Mouse (Mus musculus): Measurements from ENCODE around the gene Vps18. TPM values are rescaled to one million over a fixed set of nuclear protein-coding genes. Genes with fewer than 3 reads are reported as not detected.

Vps18 gene
- polyA plus RNA-seq, 1 experiment from 2014 or later = 23.8 TPM

DNA sequence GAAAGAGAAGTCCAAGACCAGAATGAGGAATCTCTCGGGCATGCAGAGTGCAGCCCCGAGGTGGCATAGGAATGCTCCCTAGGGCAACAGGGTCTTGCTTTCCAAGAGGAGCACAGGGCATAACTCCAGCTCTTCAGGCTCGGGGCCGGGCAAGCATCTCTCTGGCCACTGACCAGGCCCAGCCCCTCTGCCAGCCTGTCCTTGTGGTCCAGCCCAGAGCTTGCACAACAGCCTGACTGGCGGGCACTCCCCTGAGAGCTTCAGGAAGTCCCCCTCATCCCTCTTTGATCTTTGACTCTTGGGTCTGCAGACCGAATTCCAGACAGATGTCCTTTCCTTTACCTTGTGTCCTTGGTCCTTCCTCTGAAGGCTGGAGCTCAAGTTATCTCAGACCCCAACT, 14.3 kb downstream of the Vps18 start:
- ATAC-seq (ENCODE audit: insufficient number of reproducible peaks, insufficient read depth, low FRiP score, low TSS enrichment, low read depth) = no peak
- WGBS = 51% methylated on average over 6 of the region's 6 CpGs
- H3K27me3 ChIP-seq = no peaks in the 10 kb centered on the region
- H3K4me2 ChIP-seq = no peak overlapping the region
- H3K9me3 ChIP-seq = no peaks in the 10 kb centered on the region
- H3K4me1 ChIP-seq (replicated peaks) = peaks cover 34% of the 10 kb centered on the region
- peaks cover 22% of the 10 kb centered on the region for H3K36me3 ChIP-seq
- no peak overlapping the region for H3K9ac ChIP-seq (replicated peaks)
- no peak overlapping the region for H3K4me3 ChIP-seq (replicated peaks)
- no peak overlapping the region for H3K27ac ChIP-seq

DNA sequence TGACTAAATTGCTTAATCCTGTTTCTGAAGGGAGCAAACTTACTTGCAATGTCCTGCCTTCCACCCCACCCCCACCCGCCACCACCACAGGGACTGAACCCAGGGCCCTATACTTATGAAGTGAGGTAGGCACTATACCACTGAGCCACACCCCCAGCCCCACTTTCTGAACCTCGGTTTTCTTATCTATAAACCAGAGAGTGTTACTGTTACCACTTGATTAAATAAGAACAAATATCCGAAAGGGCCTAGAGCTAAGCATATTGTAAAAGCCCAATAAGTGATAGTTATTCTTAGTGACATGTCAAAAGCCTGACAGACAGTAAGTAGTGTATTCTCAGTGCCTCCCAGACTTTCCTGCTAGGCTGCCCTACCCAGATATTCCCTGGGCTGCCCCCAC, 15.9 kb downstream of the Vps18 start:
- Histone ChIP-seq H3K9me3 (no peaks in the 10 kb centered on the region), H3K27me3 (no peaks in the 10 kb centered on the region), H3K9ac (replicated peaks) (no peak overlapping the region), H3K36me3 (peaks cover 9% of the 10 kb centered on the region; the same call in 1 of the 2 replicates), H3K4me1 (replicated peaks) (peaks cover 34% of the 10 kb centered on the region), H3K4me3 (replicated peaks) (no peak overlapping the region), H3K27ac (0 out of 2 replicates have a peak overlapping the region, but pooled peaks have one; percentile 51), H3K4me2 (no peak overlapping the region)
- WGBS = 53% methylated on average over 3 of the region's 3 CpGs
- ATAC-seq (ENCODE audit: insufficient number of reproducible peaks, insufficient read depth, low FRiP score, low TSS enrichment, low read depth) = no peak

DNA sequence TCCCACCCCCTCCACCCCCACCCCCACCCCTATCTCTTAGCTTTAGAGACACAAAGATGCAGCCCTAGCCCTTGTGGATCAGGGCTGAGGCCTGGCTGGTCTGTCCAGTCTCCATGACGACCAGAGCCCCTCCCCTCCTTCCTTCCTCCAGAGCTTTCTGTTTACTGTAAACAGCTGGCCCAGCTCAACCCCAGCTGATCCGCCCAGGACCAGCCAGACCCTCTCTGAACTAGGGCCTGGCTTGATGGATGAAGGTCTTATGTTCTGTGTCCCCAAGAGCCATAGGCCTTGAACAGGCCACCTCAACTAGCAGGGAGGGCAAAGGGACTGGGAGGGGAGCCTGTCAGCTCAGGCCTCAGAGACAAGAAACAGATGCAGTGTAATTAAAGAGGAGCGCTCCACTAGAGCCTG, 16.3 kb downstream of the Vps18 start:
- peaks cover 5% of the 10 kb centered on the region; the same call in 1 of the 2 replicates for H3K36me3 ChIP-seq
- H3K27ac ChIP-seq = peak overlapping the region; percentile 51; the same call in 1 of the 2 replicates
- no peak overlapping the region for H3K4me2 ChIP-seq
- H3K9me3 ChIP-seq = no peaks in the 10 kb centered on the region
- no peak overlapping the region for H3K9ac ChIP-seq (replicated peaks)
- no peak overlapping the region for H3K4me3 ChIP-seq (replicated peaks)
- H3K4me1 ChIP-seq (replicated peaks) = peaks cover 33% of the 10 kb centered on the region
- ATAC-seq (ENCODE audit: insufficient number of reproducible peaks, insufficient read depth, low FRiP score, low TSS enrichment, low read depth) = peak; percentile 41; the same call in 1 of the 2 replicates
- H3K27me3 ChIP-seq = no peaks in the 10 kb centered on the region
- WGBS = 9% methylated on average over 3 of the region's 3 CpGs

DNA sequence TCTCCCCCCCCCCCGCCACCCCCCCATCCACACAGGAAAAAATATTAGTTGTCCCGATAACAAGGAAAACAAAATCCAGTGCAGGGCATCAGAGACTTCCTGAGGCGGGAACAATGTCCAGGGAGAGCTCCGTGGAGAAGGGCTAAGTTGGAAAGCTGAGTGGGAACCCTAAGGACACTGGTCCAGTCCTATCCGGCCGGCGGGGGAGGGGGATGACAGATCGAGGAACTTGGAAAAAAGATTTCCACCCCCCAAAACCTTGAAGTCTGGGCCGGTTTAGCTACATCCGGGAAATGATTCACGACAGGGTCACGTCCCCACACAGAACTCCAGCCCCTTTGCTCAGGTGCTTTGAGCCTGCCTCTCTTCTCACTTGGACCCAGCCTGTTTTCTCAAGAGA, 23.0 kb downstream of the Vps18 start:
- H3K4me2 ChIP-seq = no peak overlapping the region
- 37% methylated on average over 12 of the region's 12 CpGs for WGBS
- H3K4me3 ChIP-seq (replicated peaks) = no peak overlapping the region
- H3K9ac ChIP-seq (replicated peaks) = no peak overlapping the region
- H3K36me3 ChIP-seq = no peaks in the 10 kb centered on the region
- H3K9me3 ChIP-seq = no peaks in the 10 kb centered on the region
- H3K27me3 ChIP-seq = 0 out of 2 replicates have a peak, but pooled peaks cover 3% of the 10 kb centered on the region
- H3K4me1 ChIP-seq (replicated peaks) = peaks cover 38% of the 10 kb centered on the region
- ATAC-seq (ENCODE audit: insufficient number of reproducible peaks, insufficient read depth, low FRiP score, low TSS enrichment, low read depth) = no peak
- H3K27ac ChIP-seq = no peak overlapping the region

- no peaks in the 10 kb centered on the region for H3K9me3 ChIP-seq
- H3K36me3 ChIP-seq = no peaks in the 10 kb centered on the region
- H3K4me2 ChIP-seq = no peak overlapping the region
- H3K27me3 ChIP-seq = 0 out of 2 replicates have a peak, but pooled peaks cover 3% of the 10 kb centered on the region
- no peak overlapping the region for H3K4me3 ChIP-seq (replicated peaks)
- ATAC-seq (ENCODE audit: insufficient number of reproducible peaks, insufficient read depth, low FRiP score, low TSS enrichment, low read depth) = no peak; the same call in 1 of the 2 replicates
- H3K27ac ChIP-seq = no peak overlapping the region
- peaks cover 38% of the 10 kb centered on the region for H3K4me1 ChIP-seq (replicated peaks)
- 31% methylated on average over 2 of the region's 2 CpGs for WGBS
- no peak overlapping the region for H3K9ac ChIP-seq (replicated peaks)
Measured at GRCm38 (mm10) chr2:119312380-119312958, 23.9 kb downstream of the Vps18 start.

GRCm38 (mm10) chr2:119313780-119314479, 25.4 kb downstream of the Vps18 start:
- Histone ChIP-seq H3K27ac (0 out of 2 replicates have a peak overlapping the region, but pooled peaks have one; percentile 8), H3K27me3 (0 out of 2 replicates have a peak, but pooled peaks cover 3% of the 10 kb centered on the region), H3K4me2 (no peak overlapping the region; the same call in 1 of the 2 replicates), H3K4me3 (replicated peaks) (no peak overlapping the region), H3K36me3 (no peaks in the 10 kb centered on the region), H3K9me3 (no peaks in the 10 kb centered on the region), H3K4me1 (replicated peaks) (peaks cover 38% of the 10 kb centered on the region), H3K9ac (replicated peaks) (no peak overlapping the region)
- 18% methylated on average over 10 of the region's 10 CpGs for WGBS
- ATAC-seq (ENCODE audit: insufficient number of reproducible peaks, insufficient read depth, low FRiP score, low TSS enrichment, low read depth) = no peak; the same call in 1 of the 2 replicates

DNA sequence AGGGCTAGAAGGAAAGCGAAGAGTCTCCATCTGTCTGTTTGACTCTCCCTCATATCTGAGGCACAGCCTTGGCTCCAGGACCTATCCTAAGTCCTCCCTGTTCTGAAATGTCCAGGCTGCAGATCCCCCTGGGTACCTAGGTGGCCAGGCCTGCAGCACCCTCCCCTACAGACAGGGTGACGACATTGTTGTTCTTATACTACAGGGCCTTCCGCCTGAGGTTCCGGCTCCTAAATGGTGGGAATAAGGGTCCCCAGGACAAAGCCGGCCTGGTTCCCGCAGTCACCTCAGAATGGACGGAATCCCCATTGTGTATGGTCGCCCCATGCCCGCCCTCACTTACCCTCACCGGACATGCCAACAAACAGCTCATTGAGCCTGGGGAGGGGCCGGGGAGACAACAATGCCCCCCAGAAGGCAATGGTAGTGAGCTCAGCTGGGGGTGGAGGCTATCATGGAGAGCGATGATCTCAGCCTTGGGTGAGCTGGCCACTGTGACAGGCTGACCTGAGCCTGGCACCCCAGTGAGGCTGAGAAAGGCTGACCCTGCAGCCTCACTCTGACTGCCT, 26.3 kb downstream of the Vps18 start:
- no peak for ATAC-seq (ENCODE audit: insufficient number of reproducible peaks, insufficient read depth, low FRiP score, low TSS enrichment, low read depth)

GRCm38 (mm10) chr2:119318043-119318710, 29.6 kb downstream of the Vps18 start:
- no peaks in the 10 kb centered on the region for H3K9me3 ChIP-seq
- peaks cover 42% of the 10 kb centered on the region for H3K27me3 ChIP-seq
- ATAC-seq (ENCODE audit: insufficient number of reproducible peaks, insufficient read depth, low FRiP score, low TSS enrichment, low read depth) = no peak
- 68% methylated on average over 3 of the region's 3 CpGs for WGBS
- H3K36me3 ChIP-seq = no peaks in the 10 kb centered on the region
- H3K27ac ChIP-seq = no peak overlapping the region
- no peak overlapping the region for H3K4me3 ChIP-seq (replicated peaks)
- no peak overlapping the region for H3K9ac ChIP-seq (replicated peaks)
- H3K4me1 ChIP-seq (replicated peaks) = peaks cover 29% of the 10 kb centered on the region
- no peak overlapping the region for H3K4me2 ChIP-seq

More for the DNA sequence above, 26.3 kb downstream of the Vps18 start:
- 82% methylated on average over 12 of the region's 12 CpGs for WGBS
- Histone ChIP-seq H3K9me3 (no peaks in the 10 kb centered on the region), H3K27me3 (peaks cover 9% of the 10 kb centered on the region), H3K27ac (0 out of 2 replicates have a peak overlapping the region, but pooled peaks have one; percentile 45), H3K9ac (replicated peaks) (no peak overlapping the region), H3K36me3 (no peaks in the 10 kb centered on the region), H3K4me2 (no peak overlapping the region), H3K4me3 (replicated peaks) (no peak overlapping the region), H3K4me1 (replicated peaks) (peaks cover 38% of the 10 kb centered on the region)

GRCm38 (mm10) chr2:119320571-119320970, 32.0 kb downstream of the Vps18 start:
- H3K4me2 ChIP-seq = no peak overlapping the region
- no peaks in the 10 kb centered on the region for H3K9me3 ChIP-seq
- no peak overlapping the region for H3K9ac ChIP-seq (replicated peaks)
- no peak for ATAC-seq (ENCODE audit: insufficient number of reproducible peaks, insufficient read depth, low FRiP score, low TSS enrichment, low read depth)
- peaks cover 63% of the 10 kb centered on the region for H3K27me3 ChIP-seq
- H3K4me1 ChIP-seq (replicated peaks) = peaks cover 32% of the 10 kb centered on the region
- no peaks in the 10 kb centered on the region for H3K36me3 ChIP-seq
- no peak overlapping the region for H3K4me3 ChIP-seq (replicated peaks)
- H3K27ac ChIP-seq = no peak overlapping the region
- WGBS = 68% methylated on average over 8 of the region's 8 CpGs

GRCm38 (mm10) chr2:119321771-119322586, 33.4 kb downstream of the Vps18 start:
- Histone ChIP-seq H3K4me2 (peak overlapping the region; percentile 71), H3K27ac (no peak overlapping the region), H3K9ac (replicated peaks) (peak overlapping the region; percentile 53), H3K4me3 (replicated peaks) (peak overlapping the region; percentile 41), H3K9me3 (no peaks in the 10 kb centered on the region), H3K4me1 (replicated peaks) (peaks cover 46% of the 10 kb centered on the region), H3K36me3 (no peaks in the 10 kb centered on the region), H3K27me3 (peaks cover 77% of the 10 kb centered on the region)
- no peak for ATAC-seq (ENCODE audit: insufficient number of reproducible peaks, insufficient read depth, low FRiP score, low TSS enrichment, low read depth)
- 2% methylated on average over 48 of the region's 48 CpGs for WGBS

Data from limb, embryonic 12.5 days (tissue).